Mouse (Mus musculus) lung, postnatal 4 days (tissue): ENCODE results near the gene Csf1.

Source experiments
- DNase-seq, 2 experiments: peaks; one replicate each; pipeline ENCODE4 v3.0.0; 2021

Csf1 gene

GRCm38 (mm10) chr3:107781304-107781703, 21.0 kb upstream of the Csf1 start:
- no peak for DNase-seq

- DNase-seq: no peak
Measured at GRCm38 (mm10) chr3:107778016-107778415, 17.7 kb upstream of the Csf1 start.

- no peak for DNase-seq
Measured at GRCm38 (mm10) chr3:107776295-107776694, 16.0 kb upstream of the Csf1 start.

GRCm38 (mm10) chr3:107775736-107776135, 15.5 kb upstream of the Csf1 start:
- DNase-seq: no peak

- DNase-seq: no peak
Measured at GRCm38 (mm10) chr3:107775056-107775455, 14.8 kb upstream of the Csf1 start.

- peak in 1 of 2 experiments; percentile 38 for DNase-seq
Measured at GRCm38 (mm10) chr3:107772860-107773259, 12.6 kb upstream of the Csf1 start.

- no peak for DNase-seq
Measured at GRCm38 (mm10) chr3:107769692-107770091, 9.4 kb upstream of the Csf1 start.

- no peak for DNase-seq
Measured at GRCm38 (mm10) chr3:107768104-107768989, 8.1 kb upstream of the Csf1 start.

- peak; percentile 39 to 63 for DNase-seq
Measured at GRCm38 (mm10) chr3:107766804-107767203, 6.5 kb upstream of the Csf1 start.

- no peak for DNase-seq
Measured at GRCm38 (mm10) chr3:107765979-107766378, 5.7 kb upstream of the Csf1 start.

- DNase-seq: no peak
Measured at GRCm38 (mm10) chr3:107763552-107763951, 3.3 kb upstream of the Csf1 start.

GRCm38 (mm10) chr3:107761446-107761845, 1.2 kb upstream of the Csf1 start:
- DNase-seq: no peak

- no peak for DNase-seq
Measured at GRCm38 (mm10) chr3:107760771-107761170, 502 bp upstream of the Csf1 start.

- DNase-seq: no peak
Measured at GRCm38 (mm10) chr3:107758638-107759037, 1.6 kb downstream of the Csf1 start.

GRCm38 (mm10) chr3:107758176-107758575, 2.1 kb downstream of the Csf1 start:
- DNase-seq: no peak

- peak in 1 of 2 experiments; percentile 1 for DNase-seq
Measured at GRCm38 (mm10) chr3:107757365-107758129, 2.7 kb downstream of the Csf1 start.

GRCm38 (mm10) chr3:107756481-107756866, 3.8 kb downstream of the Csf1 start:
- DNase-seq: peak in 1 of 2 experiments; percentile 14

GRCm38 (mm10) chr3:107755702-107756480, 4.4 kb downstream of the Csf1 start:
- peak in 1 of 2 experiments; percentile 19 for DNase-seq

- DNase-seq: peak; percentile 20 to 66
Measured at GRCm38 (mm10) chr3:107754632-107755031, 5.6 kb downstream of the Csf1 start.

- no peak for DNase-seq
Measured at GRCm38 (mm10) chr3:107751607-107752006, 8.7 kb downstream of the Csf1 start.

GRCm38 (mm10) chr3:107750775-107751540, 9.3 kb downstream of the Csf1 start:
- DNase-seq: no peak

GRCm38 (mm10) chr3:107749446-107749845, 10.8 kb downstream of the Csf1 start:
- no peak for DNase-seq
